Mouse (Mus musculus): ENCODE results near the gene Dnase1l3. TPM values are rescaled to one million over a fixed set of nuclear protein-coding genes. Genes with fewer than 3 reads are reported as not detected.
A peak's percentile ranks its signal among the peaks of the same experiment; 100 is the strongest.
"Not testable (repeated sequence)": the region's sequence is repeated elsewhere in the genome, so short reads cannot be mapped to it uniquely, and the experiment has no call there.

Gene Dnase1l3
- total RNA-seq, 1 experiment from 2014 or later: not detected

DNA sequence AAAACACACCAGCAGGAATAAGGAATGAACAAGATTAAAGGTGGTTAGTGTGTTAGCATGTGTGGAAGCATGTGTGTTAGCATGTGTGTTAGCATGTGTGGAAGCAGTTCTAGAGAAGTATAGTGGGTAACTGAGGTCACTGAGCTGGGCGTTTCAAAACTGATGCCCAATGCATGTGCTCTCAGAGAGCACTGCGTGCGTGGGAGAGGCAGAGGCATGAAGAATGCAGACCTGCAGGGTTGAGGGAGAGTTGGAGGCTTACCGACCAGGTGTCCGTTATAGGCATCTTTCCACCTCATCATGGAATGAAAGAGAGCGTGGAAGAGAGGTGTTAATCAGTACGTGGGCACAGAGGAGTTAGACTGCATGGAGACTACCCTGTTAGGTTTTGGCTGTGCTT is 26.2 kb upstream of the Dnase1l3 start:
- no peak for ATAC-seq (replicated peaks in 1 of 2; ENCODE audit: insufficient read depth in 1 of 2, low FRiP score in 2 of 2, low TSS enrichment in 1 of 2, low read depth in 1 of 2, poor library complexity in 2 of 2, severe bottlenecking in 2 of 2)

GRCm38 (mm10) chr14:8020011-8020410 is 25.6 kb upstream of the Dnase1l3 start:
- ATAC-seq (replicated peaks in 1 of 2; ENCODE audit: insufficient read depth in 1 of 2, low FRiP score in 2 of 2, low TSS enrichment in 1 of 2, low read depth in 1 of 2, poor library complexity in 2 of 2, severe bottlenecking in 2 of 2): no peak

DNA sequence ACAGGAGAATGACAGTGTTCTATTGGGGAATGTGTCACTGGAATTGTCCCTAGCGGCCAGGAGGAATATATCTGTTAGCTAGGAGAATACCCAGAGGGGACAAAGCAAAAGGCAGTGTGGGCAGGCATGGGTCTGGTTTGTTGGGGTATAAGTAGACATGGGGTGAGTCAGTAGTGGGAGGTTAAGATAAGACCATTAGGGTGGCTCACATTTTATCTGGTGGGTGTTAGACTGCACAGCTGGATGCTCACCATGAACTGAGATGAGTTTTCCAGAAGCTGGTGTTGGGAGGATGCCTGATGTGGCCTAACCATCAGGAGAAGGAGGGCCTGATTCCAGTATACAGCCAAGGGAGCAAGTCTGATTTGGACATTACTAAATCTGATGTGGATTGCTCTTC is 22.6 kb upstream of the Dnase1l3 start:
- ATAC-seq (replicated peaks in 1 of 2; ENCODE audit: insufficient read depth in 1 of 2, low FRiP score in 2 of 2, low TSS enrichment in 1 of 2, low read depth in 1 of 2, poor library complexity in 2 of 2, severe bottlenecking in 2 of 2): no peak

- ATAC-seq (replicated peaks in 1 of 2; ENCODE audit: insufficient read depth in 1 of 2, low FRiP score in 2 of 2, low TSS enrichment in 1 of 2, low read depth in 1 of 2, poor library complexity in 2 of 2, severe bottlenecking in 2 of 2): 0 out of 4 replicates have a peak, but pooled peaks of 1 of the 2 experiments have one; percentile 22
These were observed 21.9 kb upstream of the Dnase1l3 start for GRCm38 (mm10) chr14:8016276-8016675.

DNA sequence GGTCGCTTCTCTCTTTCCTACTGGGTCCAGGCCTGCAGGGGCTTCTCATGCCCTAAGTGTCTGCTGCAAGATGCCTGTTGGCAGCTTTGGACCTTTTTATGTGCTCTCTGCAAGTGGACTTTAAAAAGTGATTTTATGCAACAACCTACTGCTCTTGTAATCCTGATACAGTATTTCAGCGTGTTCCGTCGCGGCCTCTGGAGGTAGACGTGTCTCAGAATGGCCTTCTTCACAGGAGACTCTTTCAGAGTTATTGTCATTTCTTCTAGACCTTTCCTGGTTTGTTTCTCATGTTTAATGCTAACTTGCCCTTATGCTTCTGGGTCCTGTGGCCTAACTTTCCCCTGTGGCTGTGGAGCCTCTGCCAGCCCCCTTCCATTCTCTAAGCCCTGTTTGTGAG is 21.4 kb upstream of the Dnase1l3 start:
- ATAC-seq (replicated peaks in 1 of 2; ENCODE audit: insufficient read depth in 1 of 2, low FRiP score in 2 of 2, low TSS enrichment in 1 of 2, low read depth in 1 of 2, poor library complexity in 2 of 2, severe bottlenecking in 2 of 2): no peak

- ATAC-seq (replicated peaks in 1 of 2; ENCODE audit: insufficient read depth in 1 of 2, low FRiP score in 2 of 2, low TSS enrichment in 1 of 2, low read depth in 1 of 2, poor library complexity in 2 of 2, severe bottlenecking in 2 of 2): no peak
These were observed 17.6 kb upstream of the Dnase1l3 start for GRCm38 (mm10) chr14:8011938-8012337.

- no peak for ATAC-seq (replicated peaks in 1 of 2; ENCODE audit: insufficient read depth in 1 of 2, low FRiP score in 2 of 2, low TSS enrichment in 1 of 2, low read depth in 1 of 2, poor library complexity in 2 of 2, severe bottlenecking in 2 of 2)
These were observed 16.9 kb upstream of the Dnase1l3 start for GRCm38 (mm10) chr14:8011297-8011696.

GRCm38 (mm10) chr14:8007923-8008322 is 13.6 kb upstream of the Dnase1l3 start:
- ATAC-seq (replicated peaks in 1 of 2; ENCODE audit: insufficient read depth in 1 of 2, low FRiP score in 2 of 2, low TSS enrichment in 1 of 2, low read depth in 1 of 2, poor library complexity in 2 of 2, severe bottlenecking in 2 of 2): no peak

DNA sequence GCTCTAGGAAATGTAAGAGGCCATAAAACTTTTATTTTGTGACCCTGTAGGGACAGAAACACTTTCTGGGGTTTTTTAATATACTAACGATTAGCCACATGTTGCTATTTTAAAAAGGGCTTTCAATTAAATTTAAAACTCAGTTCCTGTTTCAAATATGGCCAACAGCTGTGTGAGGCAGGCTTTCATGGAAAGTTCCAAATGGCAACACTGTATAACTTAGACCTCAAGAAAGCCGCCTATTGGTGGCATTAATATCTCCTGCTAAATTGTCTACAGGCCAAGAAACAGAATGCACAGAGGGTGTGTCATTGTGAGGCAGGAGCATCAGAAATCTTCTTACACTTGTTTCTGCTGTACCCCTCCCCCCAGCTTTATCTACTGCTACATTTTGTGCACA is 13.1 kb upstream of the Dnase1l3 start:
- no peak for ATAC-seq (replicated peaks in 1 of 2; ENCODE audit: insufficient read depth in 1 of 2, low FRiP score in 2 of 2, low TSS enrichment in 1 of 2, low read depth in 1 of 2, poor library complexity in 2 of 2, severe bottlenecking in 2 of 2)

- ATAC-seq (replicated peaks in 1 of 2; ENCODE audit: insufficient read depth in 1 of 2, low FRiP score in 2 of 2, low TSS enrichment in 1 of 2, low read depth in 1 of 2, poor library complexity in 2 of 2, severe bottlenecking in 2 of 2): no peak
These were observed 12.7 kb upstream of the Dnase1l3 start for GRCm38 (mm10) chr14:8007084-8007483.

- not testable (repeated sequence) for ATAC-seq (replicated peaks in 1 of 2; ENCODE audit: insufficient read depth in 1 of 2, low FRiP score in 2 of 2, low TSS enrichment in 1 of 2, low read depth in 1 of 2, poor library complexity in 2 of 2, severe bottlenecking in 2 of 2)
These were observed 11.7 kb upstream of the Dnase1l3 start for GRCm38 (mm10) chr14:8006061-8006460.

GRCm38 (mm10) chr14:8003727-8004670 is 9.6 kb upstream of the Dnase1l3 start:
- peak; percentile 12; a peak in 1 of 4 replicates for ATAC-seq (replicated peaks in 1 of 2; ENCODE audit: insufficient read depth in 1 of 2, low FRiP score in 2 of 2, low TSS enrichment in 1 of 2, low read depth in 1 of 2, poor library complexity in 2 of 2, severe bottlenecking in 2 of 2)

DNA sequence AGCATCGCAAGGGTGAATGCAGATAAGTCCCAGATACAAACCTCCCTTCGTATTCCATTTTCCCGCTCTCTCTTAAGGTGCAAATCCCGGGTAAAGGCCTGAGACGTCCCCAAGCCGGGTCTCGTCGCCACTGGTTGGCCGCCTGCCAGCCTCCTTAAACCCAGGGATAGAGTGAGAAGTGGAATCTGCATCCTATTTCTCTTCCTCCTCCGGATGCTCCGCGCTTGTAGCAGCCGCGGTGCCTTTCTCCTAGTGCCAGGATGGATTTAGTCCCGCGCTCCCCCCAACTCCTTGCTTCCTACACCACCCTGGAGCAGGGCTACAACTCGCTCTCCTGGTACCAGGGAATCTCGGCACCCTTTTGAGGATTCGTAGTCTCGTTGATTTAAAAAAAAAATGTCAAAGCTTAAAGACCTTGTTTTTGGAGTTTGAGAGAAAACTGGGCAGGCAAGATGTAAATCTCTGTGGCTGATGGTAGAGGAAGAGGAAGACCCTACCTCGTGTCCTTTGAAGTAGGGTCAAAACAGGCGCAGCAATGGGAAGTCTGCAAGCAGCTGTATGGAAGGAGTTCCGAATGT is 8.8 kb upstream of the Dnase1l3 start:
- 0 out of 4 replicates have a peak, but pooled peaks of 1 of the 2 experiments have one; percentile 13 for ATAC-seq (replicated peaks in 1 of 2; ENCODE audit: insufficient read depth in 1 of 2, low FRiP score in 2 of 2, low TSS enrichment in 1 of 2, low read depth in 1 of 2, poor library complexity in 2 of 2, severe bottlenecking in 2 of 2)

GRCm38 (mm10) chr14:8002432-8003092 is 8.2 kb upstream of the Dnase1l3 start, which contains the start of gene Abhd6:
Gene Abhd6 (plus strand): TSS chr14:8002902.
- peak; percentile 84 to 90 for ATAC-seq (replicated peaks in 1 of 2; ENCODE audit: insufficient read depth in 1 of 2, low FRiP score in 2 of 2, low TSS enrichment in 1 of 2, low read depth in 1 of 2, poor library complexity in 2 of 2, severe bottlenecking in 2 of 2)

DNA sequence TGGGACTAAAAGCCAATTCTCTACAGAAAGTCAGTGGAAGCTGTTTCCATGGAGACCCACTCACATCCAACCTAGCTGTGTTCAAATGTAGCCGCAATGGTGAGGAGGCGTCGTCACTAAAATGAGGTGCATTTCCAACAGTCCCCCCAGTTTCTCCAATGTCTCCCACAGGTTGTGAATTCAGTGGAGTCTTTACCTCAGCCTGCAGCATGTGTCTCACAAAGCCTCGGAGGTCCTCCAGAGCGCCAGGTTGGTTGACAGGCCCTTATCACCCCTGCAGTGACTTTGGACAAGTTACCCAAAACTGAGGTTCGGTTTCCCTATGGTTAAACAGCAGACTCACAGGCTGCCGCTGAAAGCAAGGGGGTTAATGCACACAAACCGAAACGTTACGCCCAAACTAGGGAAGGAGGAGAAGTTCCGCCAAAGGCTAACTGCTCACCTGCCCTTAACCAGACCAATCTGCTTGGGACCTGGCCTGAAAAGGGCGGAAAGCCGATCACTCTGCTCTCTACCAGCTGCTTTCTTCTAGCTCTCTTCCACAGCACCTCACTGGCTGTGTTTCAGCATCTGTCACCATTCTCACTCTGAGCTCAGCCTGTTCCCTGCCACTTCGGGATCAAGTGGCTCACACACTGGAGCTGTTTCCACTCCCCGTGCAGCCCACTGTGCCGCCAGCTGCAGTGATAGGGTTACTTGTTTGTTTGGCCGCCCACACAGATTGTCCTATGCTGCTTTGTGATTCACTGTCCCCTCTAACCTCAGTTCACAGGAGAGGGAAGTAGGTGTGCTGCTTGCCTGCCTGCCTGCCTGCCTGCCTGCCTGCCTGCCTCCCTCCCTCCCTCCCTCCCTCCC is 6.7 kb upstream of the Dnase1l3 start:
- no peak for ATAC-seq (replicated peaks in 1 of 2; ENCODE audit: insufficient read depth in 1 of 2, low FRiP score in 2 of 2, low TSS enrichment in 1 of 2, low read depth in 1 of 2, poor library complexity in 2 of 2, severe bottlenecking in 2 of 2)

- no peak for ATAC-seq (replicated peaks in 1 of 2; ENCODE audit: insufficient read depth in 1 of 2, low FRiP score in 2 of 2, low TSS enrichment in 1 of 2, low read depth in 1 of 2, poor library complexity in 2 of 2, severe bottlenecking in 2 of 2)
These were observed 5.9 kb upstream of the Dnase1l3 start for GRCm38 (mm10) chr14:8000247-8000646.

DNA sequence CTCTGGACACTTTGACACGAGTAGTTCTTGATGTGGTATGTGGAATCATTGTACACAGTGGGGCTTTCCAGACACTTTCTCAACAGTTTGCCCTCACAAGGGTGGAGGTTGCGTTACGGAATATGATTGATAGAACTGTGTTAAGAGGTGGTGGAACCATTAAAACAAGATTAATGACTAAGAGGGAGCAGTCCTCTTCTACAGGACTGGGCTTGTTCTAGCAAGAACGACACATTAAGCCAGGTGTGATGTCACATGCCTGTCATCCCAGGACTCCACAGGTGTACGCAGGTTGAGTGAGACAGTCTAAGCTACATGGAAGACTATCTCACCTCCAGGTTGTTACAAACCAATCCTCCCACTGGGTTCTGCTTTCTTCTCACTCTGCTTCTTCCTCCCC is 5.1 kb upstream of the Dnase1l3 start:
- ATAC-seq (replicated peaks in 1 of 2; ENCODE audit: insufficient read depth in 1 of 2, low FRiP score in 2 of 2, low TSS enrichment in 1 of 2, low read depth in 1 of 2, poor library complexity in 2 of 2, severe bottlenecking in 2 of 2): no peak
